Mouse (Mus musculus) adrenal gland, postnatal 36 days (tissue): ENCODE measurements at regions not wholly inside any gene's neighbourhood (a gene's known extent, or its start where the extent isn't known, plus 50 kb on each side); places are given as distances from the start of the nearest gene placed in this dataset.

Source experiments
- DNase-seq, 2 experiments: peaks; one replicate each; pipeline ENCODE4 v3.0.0; 2021; ENCODE audit warnings: mixed read lengths in 1 of 2

GRCm38 (mm10) chr3:125155319-125155718, 248.6 kb upstream of the Ndst4 start:
- DNase-seq, result no peak

GRCm38 (mm10) chr3:125159763-125160162, 244.1 kb upstream of the Ndst4 start:
- no peak for DNase-seq

- no peak for DNase-seq
These were observed 213.3 kb upstream of the Ndst4 start for GRCm38 (mm10) chr3:125190571-125190970.

- no peak for DNase-seq
These were observed 183.0 kb upstream of the Ndst4 start for GRCm38 (mm10) chr3:125220913-125221312.

GRCm38 (mm10) chr3:125251124-125251523, 152.8 kb upstream of the Ndst4 start:
- DNase-seq, result no peak

- DNase-seq, result no peak
These were observed 143.0 kb upstream of the Ndst4 start for GRCm38 (mm10) chr3:125260909-125261308.

- no peak for DNase-seq
These were observed 133.2 kb upstream of the Ndst4 start for GRCm38 (mm10) chr3:125270695-125271094.

- peak in 1 of 2 experiments; percentile 2 for DNase-seq
These were observed 132.7 kb upstream of the Ndst4 start for GRCm38 (mm10) chr3:125271215-125271614.

- no peak for DNase-seq
These were observed 125.3 kb upstream of the Ndst4 start for GRCm38 (mm10) chr3:125278605-125279004.

- DNase-seq, result no peak
These were observed 124.9 kb upstream of the Ndst4 start for GRCm38 (mm10) chr3:125279007-125279406.

GRCm38 (mm10) chr3:125279610-125280009, 124.3 kb upstream of the Ndst4 start:
- DNase-seq, result no peak

GRCm38 (mm10) chr3:125288598-125288997, 115.3 kb upstream of the Ndst4 start:
- DNase-seq, result no peak

- no peak for DNase-seq
These were observed 114.4 kb upstream of the Ndst4 start for GRCm38 (mm10) chr3:125289355-125289933.

- DNase-seq, result no peak
These were observed 97.2 kb upstream of the Ndst4 start for GRCm38 (mm10) chr3:125306675-125307074.

GRCm38 (mm10) chr3:125327079-125327478, 76.8 kb upstream of the Ndst4 start:
- no peak for DNase-seq

- DNase-seq, result no peak
These were observed 66.5 kb upstream of the Ndst4 start for GRCm38 (mm10) chr3:125337423-125337822.

GRCm38 (mm10) chr3:125338178-125338692, 65.6 kb upstream of the Ndst4 start:
- DNase-seq, result no peak
